Mouse (Mus musculus) myocyte (in vitro differentiated cells): ENCODE measurements around the gene Zfp354a.

Experiments used
- CEBPB ChIP-seq: IDR thresholded peaks from 2 replicates; pipeline ENCODE4 v1.6.1; 2011; ENCODE audit warnings: mild to moderate bottlenecking, moderate library complexity; ENCODE audit not compliant: poor library complexity, insufficient read depth, severe bottlenecking
- E2F4 ChIP-seq: IDR thresholded peaks from one replicate; pipeline ENCODE4 v1.6.1; 2011; ENCODE audit warnings: mild to moderate bottlenecking, control low read depth, moderate library complexity; ENCODE audit not compliant: insufficient read depth
- MAX ChIP-seq: IDR thresholded peaks from one replicate; pipeline ENCODE4 v1.6.1; 2011; ENCODE audit warnings: low read depth, mild to moderate bottlenecking, control low read depth
- MYOD1 ChIP-seq, 3 experiments: IDR thresholded peaks; one replicate each; pipeline ENCODE4 v1.6.1; 2011; ENCODE audit warnings: control low read depth in 2 of 3, low read depth in 2 of 3, mild to moderate bottlenecking in 2 of 3, moderate library complexity in 1 of 3; ENCODE audit not compliant: insufficient read length in 2 of 3, control insufficient read depth in 1 of 3
- MYOG ChIP-seq, 3 experiments: IDR thresholded peaks; one replicate each; pipeline ENCODE4 v1.6.1; 2011; ENCODE audit warnings: control low read depth in 2 of 3, low read depth in 2 of 3, mild to moderate bottlenecking in 2 of 3; ENCODE audit not compliant: insufficient read length in 2 of 3, control insufficient read depth in 1 of 3, insufficient read depth in 1 of 3
- POLR2A ChIP-seq: IDR thresholded peaks from one replicate; pipeline ENCODE4 v1.6.1; 2011; ENCODE audit warnings: low read depth, mild to moderate bottlenecking, control low read depth, moderate library complexity; ENCODE audit not compliant: insufficient read length
- POLR2AphosphoS2 ChIP-seq: IDR thresholded peaks from one replicate; pipeline ENCODE4 v1.6.1; 2011; ENCODE audit warnings: low read depth, control low read depth; ENCODE audit not compliant: insufficient read length
- REST ChIP-seq: IDR thresholded peaks from one replicate; pipeline ENCODE4 v1.6.1; 2011; ENCODE audit warnings: mild to moderate bottlenecking, control low read depth, moderate library complexity; ENCODE audit not compliant: insufficient read depth, insufficient read length
- SRF ChIP-seq: IDR thresholded peaks from one replicate; pipeline ENCODE4 v1.6.1; 2011; ENCODE audit warnings: low read depth; ENCODE audit not compliant: control insufficient read depth, insufficient read length
- TCF12 ChIP-seq: IDR thresholded peaks from one replicate; pipeline ENCODE4 v1.6.1; 2011; ENCODE audit warnings: mild to moderate bottlenecking, control low read depth; ENCODE audit not compliant: poor library complexity, insufficient read depth, severe bottlenecking
- TCF3 ChIP-seq: IDR thresholded peaks from one replicate; pipeline ENCODE4 v1.6.1; 2011; ENCODE audit warnings: low read depth, control low read depth; ENCODE audit not compliant: insufficient read length
- USF1 ChIP-seq: IDR thresholded peaks from one replicate; pipeline ENCODE4 v1.6.1; 2011; ENCODE audit warnings: low read depth, mild to moderate bottlenecking, control low read depth, moderate library complexity

DNA sequence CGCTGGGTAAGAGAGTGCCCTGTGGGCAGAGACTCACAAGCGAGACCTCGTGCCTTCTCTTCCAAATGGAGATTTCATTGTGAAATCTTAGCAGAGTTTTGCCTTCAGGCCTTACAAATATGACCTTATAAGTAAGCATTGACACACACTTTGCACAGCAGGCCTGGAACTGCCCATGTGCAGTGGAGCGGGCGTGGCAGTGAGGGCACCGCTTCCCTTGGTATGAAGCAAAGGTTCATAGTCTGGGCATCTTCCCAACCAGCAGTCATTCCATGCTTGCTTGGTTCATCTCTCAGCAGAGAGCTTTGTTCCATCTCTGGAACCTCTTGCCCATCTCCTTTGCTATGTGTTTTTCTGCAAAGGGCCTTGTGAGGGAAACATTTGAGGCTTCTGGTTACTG lies 1.9 kb downstream of the Zfp354a start:
- TF ChIP-seq POLR2A (no peak), USF1 (no peak), TCF12 (no peak), MAX (no peak), MYOD1 (IDR thresholded peaks at IDR 0.05; ENCODE audit: control insufficient read depth in 1 of 3, insufficient read length in 2 of 3, low read depth in 2 of 3) (no peak), POLR2AphosphoS2 (no peak), CEBPB (no peak), TCF3 (no peak), E2F4 (no peak), MYOG (IDR thresholded peaks at IDR 0.05; ENCODE audit: control insufficient read depth in 1 of 3, insufficient read depth in 1 of 3, insufficient read length in 2 of 3, low read depth in 2 of 3) (no peak), SRF (no peak), REST (no peak)
